Mouse (Mus musculus): ENCODE results near the gene Eps8l1. TPM values are rescaled to one million over a fixed set of nuclear protein-coding genes. Genes with fewer than 3 reads are reported as not detected.

Eps8l1 gene
- total RNA-seq, 2 experiments from 2014 or later = 2.8 to 5.3 TPM

DNA sequence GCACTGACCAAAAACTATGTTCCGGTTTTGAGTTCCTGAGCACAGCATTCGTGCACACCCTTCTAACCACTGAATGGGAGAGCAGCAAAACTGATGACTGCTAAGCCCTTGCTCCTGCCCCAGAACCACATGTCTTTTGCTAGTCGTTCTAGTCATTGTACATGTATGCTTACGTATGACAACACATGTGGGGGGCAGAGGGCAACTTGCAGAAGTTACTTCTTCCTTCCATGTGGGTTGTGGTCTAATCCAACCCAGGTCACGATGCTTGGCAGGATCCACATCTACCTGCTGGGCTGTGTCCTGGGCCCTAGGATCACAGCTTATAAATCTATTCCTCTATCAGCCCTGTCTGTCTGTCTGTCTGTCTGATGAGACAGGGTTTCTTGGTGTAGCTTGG lies 43.4 kb downstream of the Eps8l1 start:
- intact Hi-C loops (cut with DNase I) = loop anchor here (10.0 kb wide), 1 partner anchor 809 kb away; the partner anchor contains the start of genes Mboat7 and Tsen34
- DNase-seq (ENCODE audit: low spot score in 2 of 2) = no peak

- intact Hi-C loops (cut with DNase I) = loop anchor here (10.0 kb wide), 1 partner anchor 810 kb away; the partner anchor contains the start of genes Mboat7 and Tsen34
- peak in 1 of 2 experiments; percentile 16 for DNase-seq (ENCODE audit: low spot score in 2 of 2)
Measured at GRCm38 (mm10) chr7:4504646-4505435, 44.4 kb downstream of the Eps8l1 start.

GRCm38 (mm10) chr7:4507220-4507619 lies 46.7 kb downstream of the Eps8l1 start:
- intact Hi-C loops (cut with DNase I) = loop anchor here (10.0 kb wide), 1 partner anchor 812 kb away; the partner anchor contains the start of genes Mboat7 and Tsen34
- DNase-seq (ENCODE audit: low spot score in 2 of 2) = no peak

GRCm38 (mm10) chr7:4508062-4508738 lies 47.7 kb downstream of the Eps8l1 start:
- DNase-seq (ENCODE audit: low spot score in 2 of 2) = peak in 1 of 2 experiments; percentile 77
- intact Hi-C loops (cut with DNase I) = loop anchor here (10.0 kb wide), 1 partner anchor 813 kb away; the partner anchor contains the start of genes Mboat7 and Tsen34

DNA sequence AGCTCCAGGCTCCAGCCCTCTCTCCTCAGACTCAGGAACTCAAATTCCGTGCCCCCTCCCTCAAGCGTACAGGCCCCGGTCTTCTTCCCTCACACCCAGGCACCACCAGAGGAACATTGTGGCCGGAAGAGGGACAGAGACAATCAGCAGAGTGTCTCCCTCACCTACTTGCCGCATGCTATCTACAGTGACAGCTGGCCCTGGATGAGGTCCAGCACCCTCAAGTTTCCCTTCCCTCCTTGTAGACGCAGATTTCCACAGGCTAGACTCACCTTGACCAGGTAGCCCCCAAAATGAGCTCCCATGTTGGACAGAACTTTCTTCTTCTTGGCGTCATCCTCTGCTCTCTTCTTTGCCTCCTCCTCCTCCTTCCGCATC lies 48.3 kb downstream of the Eps8l1 start:
- intact Hi-C loops (cut with DNase I) = loop anchor here (10.0 kb wide), 1 partner anchor 814 kb away; the partner anchor contains the start of genes Mboat7 and Tsen34
- no peak for DNase-seq (ENCODE audit: low spot score in 2 of 2)

DNA sequence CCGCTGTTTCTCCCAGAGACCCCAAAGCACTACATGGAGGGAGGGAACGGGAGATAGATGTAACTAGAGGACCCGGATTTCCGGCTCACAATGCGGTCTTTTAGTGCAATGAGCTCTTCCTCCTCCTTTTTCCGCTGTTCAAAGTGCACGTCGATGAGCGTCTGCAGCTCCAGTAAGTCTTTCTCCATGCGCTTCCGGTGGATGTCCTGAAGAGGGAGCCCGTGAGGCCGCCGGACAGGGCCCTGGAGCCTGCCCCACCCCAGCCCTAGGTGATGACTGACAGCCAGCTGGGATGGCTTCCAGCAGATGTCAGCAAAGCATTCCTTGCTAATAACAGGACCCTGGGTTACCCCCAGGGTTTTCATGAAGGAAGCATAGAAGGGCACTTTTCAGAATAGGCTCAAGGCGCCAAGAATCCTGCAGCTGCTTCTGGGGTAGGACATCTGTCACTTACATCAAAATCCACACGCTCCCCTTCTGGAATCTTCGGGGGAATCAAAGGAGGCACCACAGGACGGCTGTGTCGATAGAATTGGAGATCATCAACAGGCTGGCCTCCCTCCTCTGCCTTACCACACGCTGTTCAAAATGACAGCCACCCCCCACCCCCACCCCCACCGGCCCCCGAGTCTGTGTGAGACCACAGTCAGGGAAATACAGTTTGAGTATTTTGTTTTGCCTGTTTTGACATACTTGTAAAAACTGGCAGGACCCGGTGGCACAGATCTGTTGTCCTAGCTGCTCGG lies 49.6 kb downstream of the Eps8l1 start:
- intact Hi-C loops (cut with DNase I) = loop anchor here (2.0 to 10.0 kb wide), 2 partner anchors 17 to 815 kb away; partner anchors contain the start of genes Mboat7 and Tsen34
- DNase-seq (ENCODE audit: low spot score in 2 of 2) = peak in 1 of 2 experiments; percentile 47

DNA sequence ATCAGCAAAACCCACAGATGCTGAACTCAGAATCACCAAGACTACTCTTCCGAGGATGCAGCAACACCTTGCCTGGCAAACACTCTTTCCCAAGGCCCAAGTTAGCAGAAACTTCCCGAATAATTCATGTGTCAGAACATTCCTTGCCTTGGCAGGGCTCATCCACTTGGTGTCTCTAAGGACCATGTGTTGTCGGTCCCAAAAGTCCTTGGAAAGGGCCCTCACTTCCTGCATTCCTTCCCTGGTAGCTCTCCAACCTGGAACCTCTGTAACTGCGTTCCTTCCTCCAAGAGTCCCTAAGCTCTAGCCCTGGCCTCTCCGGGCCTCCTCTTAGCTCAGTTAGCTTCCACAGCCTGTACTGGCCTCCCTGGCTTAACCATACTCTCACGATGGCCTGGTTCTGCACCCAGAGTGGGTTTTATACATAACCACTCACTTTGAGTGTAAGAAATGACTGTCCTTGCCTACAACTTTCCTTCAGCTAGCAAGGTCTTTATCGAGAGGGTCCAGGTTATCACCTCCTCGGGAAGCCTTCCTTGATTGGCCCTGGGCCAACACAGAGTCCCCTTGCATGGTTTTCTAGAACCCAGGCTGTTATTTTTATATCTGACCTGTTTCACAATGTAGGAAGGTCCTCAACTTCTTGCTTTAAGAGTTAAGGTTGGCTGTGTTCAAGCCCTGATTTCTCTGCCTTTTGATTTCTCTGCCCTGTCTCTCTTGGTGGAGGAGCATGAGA lies 51.2 kb downstream of the Eps8l1 start:
- intact Hi-C loops (cut with DNase I) = loop anchor here (2.0 kb wide), 1 partner anchor 15 kb away; no protein-coding TSS in a partner anchor
- DNase-seq (ENCODE audit: low spot score in 2 of 2) = no peak

DNA sequence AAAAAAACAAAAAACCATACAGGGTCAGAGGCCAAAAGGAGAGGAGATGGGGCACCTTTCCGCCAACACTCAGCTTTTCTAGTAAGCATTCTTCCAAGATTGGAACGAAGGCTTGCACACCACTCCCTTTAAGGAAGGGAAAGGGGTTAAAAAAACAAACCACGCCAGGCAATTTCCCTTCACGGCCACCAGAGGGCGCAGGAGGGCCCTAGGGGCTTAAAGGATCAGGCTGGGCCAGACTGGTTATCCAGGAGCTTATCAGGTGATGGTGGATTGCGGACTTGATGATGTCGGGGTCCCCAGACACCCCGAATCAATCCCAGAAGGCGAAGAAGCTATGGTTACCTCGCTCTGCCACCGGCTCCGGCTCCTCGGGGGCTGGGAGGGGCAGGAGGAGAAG lies 52.8 kb downstream of the Eps8l1 start:
- no peak for DNase-seq (ENCODE audit: low spot score in 2 of 2)
- intact Hi-C loops (cut with DNase I) = no loop called here

DNA sequence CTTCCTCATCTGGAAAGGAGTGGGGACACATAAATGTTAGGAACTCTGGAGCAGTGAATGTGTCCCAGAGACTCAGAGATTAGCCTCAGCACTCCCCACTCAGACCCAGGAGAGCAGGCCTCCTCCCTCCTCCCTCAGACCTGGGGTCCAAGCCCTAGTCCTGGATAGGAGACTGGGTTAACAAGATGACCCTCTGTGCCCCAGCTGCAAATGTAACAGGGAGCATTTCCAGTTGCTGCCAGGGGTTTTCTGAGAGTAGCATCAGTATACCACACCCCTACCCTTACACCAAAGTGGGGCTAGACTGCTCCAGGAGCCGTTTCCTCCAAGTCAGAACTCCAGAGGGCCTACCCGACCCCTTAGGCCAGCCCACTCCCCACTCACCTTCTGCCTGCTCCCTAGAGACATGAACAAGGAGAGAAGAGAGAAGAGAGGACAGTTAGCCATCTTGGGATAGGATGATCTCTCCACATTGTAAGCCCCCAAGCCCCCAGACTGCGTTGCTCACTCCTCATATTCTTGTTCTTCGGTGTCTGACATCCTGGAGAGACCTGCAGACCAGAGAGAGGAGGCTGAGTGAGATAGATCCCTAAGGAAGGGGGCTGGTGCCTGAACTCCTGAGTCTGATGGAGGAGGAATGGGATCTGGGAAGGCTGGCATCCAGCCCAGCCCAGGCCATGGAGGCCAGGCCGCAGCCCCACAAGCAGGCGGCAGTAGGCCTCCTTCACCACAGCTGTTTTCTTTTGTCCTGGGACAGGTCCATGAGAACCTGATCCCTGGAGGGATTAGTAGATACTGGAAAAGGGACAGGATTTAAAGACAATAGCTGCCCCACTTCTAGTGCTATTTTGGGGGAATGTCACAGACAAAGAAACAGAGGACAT lies 53.6 kb downstream of the Eps8l1 start:
- no peak for DNase-seq (ENCODE audit: low spot score in 2 of 2)
- intact Hi-C loops (cut with DNase I) = no loop called here

- DNase-seq (ENCODE audit: low spot score in 2 of 2) = no peak
- intact Hi-C loops (cut with DNase I) = no loop called here
Measured at GRCm38 (mm10) chr7:4515853-4516252, 55.4 kb downstream of the Eps8l1 start.

- DNase-seq (ENCODE audit: low spot score in 2 of 2) = no peak
- intact Hi-C loops (cut with DNase I) = no loop called here
Measured at GRCm38 (mm10) chr7:4516332-4517050, 56.0 kb downstream of the Eps8l1 start, which contains the start of gene Tnnt1. Tnnt1 (minus strand) TSS chr7:4516382.

DNA sequence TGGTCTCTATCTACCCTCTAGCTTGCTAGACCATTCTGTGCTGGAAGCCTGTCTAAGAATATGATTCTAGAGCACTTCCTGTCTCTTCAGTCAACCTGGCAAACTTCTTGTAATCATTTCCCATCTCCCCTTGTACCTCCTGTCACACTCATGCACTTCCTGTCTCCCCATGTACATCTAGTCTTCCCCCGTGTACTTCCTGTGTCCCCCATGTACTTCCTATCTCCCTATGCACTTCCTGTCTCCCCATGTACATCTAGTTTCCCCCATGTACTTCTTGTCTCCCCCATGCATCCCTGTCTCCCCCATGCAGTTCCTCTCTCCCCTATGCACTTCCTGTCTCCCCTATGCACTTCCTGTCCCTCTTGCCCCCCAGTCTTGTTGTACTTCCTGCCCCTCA lies 58.0 kb downstream of the Eps8l1 start:
- intact Hi-C loops (cut with DNase I) = no loop called here
- no peak for DNase-seq (ENCODE audit: low spot score in 2 of 2)

GRCm38 (mm10) chr7:4521231-4522003 lies 60.9 kb downstream of the Eps8l1 start:
- DNase-seq (ENCODE audit: low spot score in 2 of 2) = no peak
- intact Hi-C loops (cut with DNase I) = no loop called here

- intact Hi-C loops (cut with DNase I) = no loop called here
- no peak for DNase-seq (ENCODE audit: low spot score in 2 of 2)
Measured at GRCm38 (mm10) chr7:4522292-4522691, 61.8 kb downstream of the Eps8l1 start.

DNA sequence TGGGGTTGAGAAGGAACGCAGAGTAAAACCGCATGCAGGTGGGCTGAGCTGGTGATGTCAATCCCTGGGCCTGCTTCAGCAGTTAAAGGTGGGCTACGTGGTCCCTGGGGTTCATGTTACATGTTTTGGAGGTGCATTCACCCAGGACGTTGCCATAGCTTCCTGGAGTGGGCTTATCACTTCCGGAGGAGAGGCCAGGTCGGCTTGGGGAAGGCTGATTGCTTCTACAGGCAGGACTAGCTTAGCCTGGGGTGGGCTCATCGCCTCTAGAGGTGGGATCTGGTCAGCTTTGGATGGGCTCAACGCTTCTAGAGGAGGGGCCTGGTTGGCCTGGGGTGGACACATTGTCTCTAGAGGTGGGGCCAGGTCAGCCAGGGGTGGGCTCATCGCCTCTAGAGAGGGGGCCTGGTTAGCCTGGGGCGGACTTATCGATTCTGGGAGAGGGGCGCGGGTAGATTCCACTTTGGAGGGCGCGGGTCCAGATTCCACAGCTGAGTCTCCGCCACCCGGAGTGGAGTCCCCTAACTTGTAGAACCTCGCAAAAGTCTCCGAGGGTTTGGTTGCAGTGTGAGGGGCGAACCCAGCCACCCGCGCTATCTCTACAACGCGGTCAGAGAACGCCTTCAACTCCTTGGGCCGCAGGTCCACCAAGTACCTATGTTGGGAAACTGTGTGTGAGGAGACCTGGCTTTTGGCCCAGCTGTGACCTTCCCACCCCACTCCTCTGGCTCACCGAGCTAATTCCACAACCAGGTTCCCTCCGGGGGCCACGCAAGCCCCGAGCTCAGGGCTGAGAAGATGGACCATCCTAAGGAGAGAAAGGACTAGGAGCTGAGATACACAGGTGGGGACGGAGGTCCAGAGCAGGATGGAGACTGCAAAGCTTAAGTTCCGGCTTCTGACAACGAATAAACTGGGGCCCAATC lies 63.0 kb downstream of the Eps8l1 start:
- intact Hi-C loops (cut with DNase I) = loop anchor here (2.0 kb wide), 2 partner anchors 45 to 93 kb away; no protein-coding TSS in a partner anchor
- no peak for DNase-seq (ENCODE audit: low spot score in 2 of 2)
